Mouse (Mus musculus) erythroblast, embryonic 14.5 days (primary cell): ENCODE data around the gene Crabp1.

Source experiments
- GATA1 ChIP-seq: IDR thresholded peaks from 2 replicates; pipeline ENCODE4 v1.6.1; 2012; ENCODE audit warnings: low read length, inconsistent platforms, mixed read lengths
- TAL1 ChIP-seq: IDR thresholded peaks from 3 replicates; pipeline ENCODE4 v1.6.1; 2012; ENCODE audit warnings: low read length, inconsistent platforms, mixed read lengths

GRCm38 (mm10) chr9:54807761-54808160, 43.2 kb downstream of the Crabp1 start:
- no peak for TF ChIP-seq TAL1
- no peak for TF ChIP-seq GATA1
